Mouse (Mus musculus) neutrophil, adult 5-6 weeks (primary cell): ENCODE data around the gene Eif4g1. TPM values are rescaled to one million over a fixed set of nuclear protein-coding genes. Genes with fewer than 3 reads are reported as not detected.

Experiments
- ATAC-seq: fragments of 151-379, 151-347 bp; 2 replicates; pipeline ENCODE4 v1.8.0; 2017; ENCODE audit warnings: mild to moderate bottlenecking, moderate TSS enrichment; ENCODE audit not compliant: insufficient number of reproducible peaks, poor library complexity, low FRiP score, severe bottlenecking; ENCODE audit errors: extremely low read depth
- total RNA-seq: library from RNA; stranded (forward); fragments of 200-1000 nt; gene quantifications from 2 replicates; pipeline ENCODE4 v1.2.3, GENCODE M21; 2017

The Eif4g1 gene
- total RNA-seq, 1 experiment from 2014 or later: 172 TPM

- no peak for ATAC-seq
Measured at GRCm38 (mm10) chr16:20670291-20670690, 2.2 kb downstream of the Eif4g1 start.

DNA sequence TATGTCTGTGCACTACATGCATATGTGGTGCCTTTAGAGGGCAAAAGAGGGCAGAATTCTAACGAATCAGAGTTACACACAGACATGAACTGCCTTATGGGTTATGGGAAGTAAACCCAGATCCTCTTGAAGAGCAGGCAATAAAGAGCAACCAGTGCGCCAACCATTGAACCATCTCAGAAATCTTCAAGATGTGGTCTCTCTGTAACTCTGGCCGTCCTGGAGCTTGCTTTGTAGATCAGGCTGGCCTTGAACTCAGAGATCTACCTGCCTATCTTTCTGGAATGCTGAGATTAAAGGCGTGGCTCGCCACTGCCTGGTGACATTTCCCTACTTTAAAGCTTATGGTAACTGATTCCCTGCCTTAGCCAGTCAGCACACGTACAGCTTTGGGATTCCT is 3.8 kb downstream of the Eif4g1 start:
- ATAC-seq: no peak

- ATAC-seq: peak; percentile 68
Measured at GRCm38 (mm10) chr16:20672500-20672902, 4.4 kb downstream of the Eif4g1 start.

DNA sequence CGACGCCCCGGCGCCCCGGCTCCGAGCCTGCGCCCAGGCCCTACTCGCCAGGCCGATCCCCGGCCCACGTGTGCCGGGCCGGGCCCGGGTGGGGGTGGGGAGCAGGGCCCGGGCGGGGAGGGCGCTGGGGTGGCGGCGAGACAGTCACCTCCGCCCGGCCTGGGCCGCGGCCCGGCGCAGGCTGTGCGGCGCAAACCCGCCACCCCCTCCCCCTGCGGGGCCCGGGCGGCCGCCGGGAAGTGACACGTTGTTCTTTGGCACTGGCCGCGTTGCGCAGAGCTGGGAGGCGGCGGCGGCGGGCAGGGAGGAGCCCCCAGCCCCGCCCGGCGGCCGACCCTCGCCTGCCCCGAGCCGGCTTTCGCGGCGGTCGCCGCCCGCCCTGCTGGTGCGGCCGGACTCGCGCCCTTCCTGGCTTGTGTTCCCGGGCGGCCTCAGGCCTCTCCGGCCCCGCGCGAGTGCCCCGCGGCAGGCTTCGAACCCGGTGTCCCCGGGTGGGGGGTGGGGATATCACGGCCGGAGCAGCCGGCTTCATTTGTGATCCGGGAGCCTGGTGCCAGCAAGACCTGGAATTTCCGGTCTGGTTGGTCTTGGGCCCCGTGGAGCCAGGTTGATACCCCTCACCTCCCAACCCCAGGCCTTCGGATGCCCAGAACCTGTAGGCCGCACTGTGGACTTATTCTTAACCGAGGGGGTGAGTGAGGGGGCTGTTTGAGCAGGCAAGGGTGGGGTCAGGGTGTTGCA is 5.0 kb downstream of the Eif4g1 start:
- no peak for ATAC-seq

DNA sequence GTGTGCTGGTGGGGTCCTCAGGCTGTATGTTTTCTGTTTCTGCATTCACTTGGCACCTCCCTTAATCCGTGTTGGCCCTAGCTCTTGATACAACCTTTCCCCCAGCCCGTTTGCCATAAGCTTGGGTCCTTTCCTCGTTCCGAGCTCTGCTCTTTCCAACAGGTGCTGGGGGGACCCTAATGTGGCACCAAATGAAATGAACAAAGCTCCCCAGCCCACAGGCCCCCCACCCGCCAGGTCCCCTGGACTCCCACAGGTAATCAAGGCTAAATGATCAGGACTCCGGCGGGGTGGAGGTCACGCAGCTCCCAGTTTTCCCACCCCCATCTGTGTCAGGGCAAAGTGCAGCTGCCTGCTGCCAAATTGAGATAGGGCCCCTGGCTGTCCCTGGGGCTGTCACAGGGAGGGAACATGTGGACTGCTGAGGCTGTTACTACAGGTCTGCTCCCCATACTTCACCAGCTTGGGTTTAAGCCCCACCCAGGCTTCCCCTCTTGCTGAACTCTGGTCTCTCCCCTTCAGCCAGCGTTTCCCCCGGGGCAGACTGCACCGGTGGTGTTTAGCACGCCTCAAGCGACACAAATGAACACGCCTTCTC is 5.7 kb downstream of the Eif4g1 start:
- no peak for ATAC-seq

- ATAC-seq: no peak
Measured at GRCm38 (mm10) chr16:20675213-20675612, 7.1 kb downstream of the Eif4g1 start.

GRCm38 (mm10) chr16:20676702-20677101 is 8.6 kb downstream of the Eif4g1 start:
- ATAC-seq: no peak

GRCm38 (mm10) chr16:20677380-20677779 is 9.3 kb downstream of the Eif4g1 start:
- no peak for ATAC-seq

- no peak for ATAC-seq
Measured at GRCm38 (mm10) chr16:20677974-20678675, 10.0 kb downstream of the Eif4g1 start.

DNA sequence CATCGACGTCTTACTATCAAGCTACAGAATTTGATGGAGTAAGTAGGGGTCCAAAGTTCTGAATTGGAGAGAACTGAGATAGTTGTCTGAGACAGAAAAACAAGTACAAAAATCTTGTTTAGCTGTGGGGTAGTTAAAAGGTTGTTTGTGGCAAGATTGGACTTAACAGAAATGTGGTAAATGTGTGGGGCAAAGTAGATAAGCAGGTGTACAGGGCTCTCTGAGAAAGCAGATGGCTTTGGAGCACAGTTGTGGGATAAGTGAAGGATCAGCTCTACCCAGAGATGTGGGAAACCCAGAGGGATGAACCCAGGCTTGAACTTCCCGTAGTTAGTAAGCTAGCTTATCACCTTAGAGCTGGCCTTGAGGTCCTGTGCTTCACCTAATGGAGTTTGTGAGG is 22.7 kb downstream of the Eif4g1 start:
- no peak for ATAC-seq

GRCm38 (mm10) chr16:20691617-20692016 is 23.5 kb downstream of the Eif4g1 start:
- ATAC-seq: no peak

DNA sequence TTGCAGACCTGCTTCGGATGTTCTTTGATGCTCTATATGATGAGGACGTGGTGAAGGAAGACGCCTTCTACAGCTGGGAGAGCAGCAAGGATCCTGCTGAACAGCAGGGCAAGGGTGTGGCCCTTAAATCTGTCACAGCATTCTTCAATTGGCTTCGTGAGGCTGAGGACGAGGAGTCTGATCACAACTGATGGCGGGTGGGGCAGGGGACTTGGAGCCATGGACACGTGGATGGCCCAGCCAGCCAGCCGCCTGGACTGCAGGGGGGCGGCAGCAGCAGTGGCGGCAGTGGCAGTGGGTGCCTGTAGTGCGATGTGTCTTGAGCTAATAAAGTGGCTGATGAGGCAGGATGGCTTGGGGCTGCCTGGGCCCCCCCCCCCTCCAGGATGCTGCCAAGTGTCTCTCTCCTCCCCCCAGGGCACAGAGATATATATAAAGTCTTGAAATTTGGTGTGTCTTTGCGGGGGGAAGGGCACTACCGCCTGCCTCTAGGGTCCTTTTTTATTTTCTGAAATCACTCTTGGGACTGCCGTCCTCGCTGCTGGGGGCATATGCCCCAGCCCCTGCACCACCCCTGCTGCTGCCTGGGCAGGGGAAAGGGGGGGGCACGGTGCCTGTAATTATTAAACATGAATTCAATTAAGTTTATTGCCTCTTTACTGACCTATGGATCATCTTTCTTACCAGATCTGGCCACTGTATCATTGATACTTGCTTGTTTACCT is 24.3 kb downstream of the Eif4g1 start:
- ATAC-seq: no peak

- peak; percentile 44; the same call in 1 of the 2 replicates for ATAC-seq
Measured at GRCm38 (mm10) chr16:20693111-20693701, 25.1 kb downstream of the Eif4g1 start, which contains the start of gene Fam131a. Fam131a (plus strand) TSS chr16:20693241.

DNA sequence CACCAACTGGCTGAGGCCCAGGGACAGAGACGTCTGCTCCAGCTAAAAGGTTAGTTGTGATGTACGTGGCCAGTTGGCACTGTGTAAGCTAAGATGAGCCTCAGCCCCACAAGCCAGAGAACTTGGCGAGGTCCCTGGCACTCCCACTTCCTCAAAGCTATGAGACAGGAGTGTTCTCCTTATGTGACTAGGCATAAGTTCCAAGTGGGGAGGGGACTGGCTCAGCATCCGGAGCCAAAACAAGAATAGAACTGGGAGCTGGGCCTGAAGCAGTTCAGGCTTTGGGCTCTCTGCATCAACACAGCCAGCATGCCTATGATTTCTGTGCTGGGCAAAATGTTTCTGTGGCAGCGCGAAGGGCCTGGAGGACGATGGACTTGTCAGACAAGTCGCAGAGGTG is 26.7 kb downstream of the Eif4g1 start:
- no peak for ATAC-seq

GRCm38 (mm10) chr16:20695622-20696323 is 27.7 kb downstream of the Eif4g1 start:
- ATAC-seq: no peak

DNA sequence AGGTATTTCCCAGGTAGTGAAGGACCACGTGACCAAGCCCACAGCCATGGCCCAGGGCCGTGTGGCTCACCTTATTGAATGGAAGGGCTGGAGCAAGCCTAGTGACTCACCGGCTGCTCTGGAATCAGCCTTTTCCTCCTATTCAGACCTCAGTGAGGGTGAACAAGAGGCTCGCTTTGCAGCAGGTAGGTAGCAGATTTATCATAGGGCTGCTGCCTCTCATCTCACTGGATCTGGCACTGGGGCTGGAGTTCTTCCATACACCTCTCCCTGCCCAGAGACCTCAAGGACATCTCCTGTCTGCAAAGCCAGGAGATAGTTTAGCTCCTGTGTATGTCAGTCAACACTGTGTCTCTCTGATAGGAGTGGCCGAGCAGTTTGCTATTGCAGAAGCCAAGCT is 31.2 kb downstream of the Eif4g1 start:
- no peak for ATAC-seq

DNA sequence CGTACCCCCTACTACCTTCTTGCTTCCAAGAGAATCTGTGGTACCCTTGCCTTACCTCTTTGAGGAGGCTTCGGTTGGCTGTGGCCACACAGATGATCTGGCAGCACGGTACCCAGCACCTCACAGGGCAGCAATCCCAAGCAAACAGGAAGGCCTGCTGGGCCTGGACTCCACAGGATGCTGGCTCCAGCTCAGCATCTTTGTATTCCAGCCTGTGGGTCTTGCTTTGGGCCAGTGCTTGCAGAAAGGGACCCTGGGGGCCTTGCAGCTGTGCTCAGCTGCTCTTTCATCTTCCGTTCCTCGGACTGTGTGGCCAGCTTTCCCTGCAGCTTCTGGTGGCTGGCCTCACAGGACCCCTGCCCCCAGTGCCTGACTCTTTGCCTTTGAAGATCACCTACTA is 31.9 kb downstream of the Eif4g1 start:
- ATAC-seq: no peak

DNA sequence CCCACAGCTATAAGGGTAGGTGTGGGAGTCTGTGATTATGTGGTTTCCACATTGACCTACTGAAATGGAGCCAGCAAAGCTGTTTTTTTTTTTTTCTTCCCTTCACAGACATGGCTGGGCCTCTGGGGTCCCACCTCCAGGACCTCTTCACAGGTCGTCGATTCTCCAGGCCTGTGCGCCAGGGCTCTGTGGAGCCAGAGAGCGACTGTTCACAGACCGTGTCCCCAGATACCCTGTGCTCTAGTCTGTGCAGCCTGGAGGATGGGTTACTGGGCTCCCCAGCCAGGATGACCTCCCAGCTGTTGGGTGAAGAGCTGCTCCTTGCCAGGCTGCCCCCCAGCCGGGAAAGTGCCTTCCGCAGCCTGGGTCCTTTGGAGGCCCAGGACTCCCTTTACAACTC is 33.2 kb downstream of the Eif4g1 start:
- no peak for ATAC-seq
